Mouse (Mus musculus) CH12.LX (cell line): Measurements from ENCODE around the gene Ifrd1. TPM values are rescaled to one million over a fixed set of nuclear protein-coding genes. Genes with fewer than 3 reads are reported as not detected.

Source experiments
- DNase-seq: peaks from one replicate; pipeline ENCODE4 v3.0.0-alpha.2; 2013; ENCODE audit errors: extremely low read depth
- H3K27ac ChIP-seq: 2 replicates; pipeline ENCODE4 v1.5.1; 2012; ENCODE audit warnings: low read depth, mild to moderate bottlenecking, control low read depth, moderate library complexity; ENCODE audit not compliant: insufficient read depth
- H3K27me3 ChIP-seq: replicated peaks from 2 replicates; pipeline ENCODE3; 2012; ENCODE audit warnings: inconsistent platforms
- H3K36me3 ChIP-seq, 2 experiments: replicated peaks in 1 of 2; 2 replicates each; pipeline versions ENCODE3 to v1.6.1; 2012; ENCODE audit warnings: inconsistent platforms in 1 of 2, low read length in 1 of 2, mild to moderate bottlenecking in 1 of 2, mixed read lengths in 1 of 2, moderate library complexity in 1 of 2; ENCODE audit not compliant: control insufficient read depth in 1 of 2, insufficient read depth in 1 of 2
- H3K4me1 ChIP-seq, 2 experiments: 2 replicates each; pipeline ENCODE4 v1.6.1; 2012; ENCODE audit warnings: inconsistent platforms in 1 of 2, moderate library complexity in 1 of 2; ENCODE audit not compliant: insufficient read depth in 2 of 2, control insufficient read depth in 1 of 2
- H3K4me2 ChIP-seq: 2 replicates; pipeline ENCODE4 v1.6.1; 2012; ENCODE audit warnings: low read depth, mild to moderate bottlenecking, control low read depth; ENCODE audit not compliant: poor library complexity, insufficient read depth, severe bottlenecking
- H3K4me3 ChIP-seq, 3 experiments: fragments of 150-350 bp in 1 of 3; sonication (generic) in 1 of 3; replicated peaks in 1 of 3; 2 replicates each; pipeline versions ENCODE3 to v1.5.1; 2011 to 2012; ENCODE audit warnings: low read depth in 2 of 3, low read length in 2 of 3, mild to moderate bottlenecking in 2 of 3, moderate library complexity in 2 of 3, control low read depth in 1 of 3, improper control_type of control experiment in 1 of 3, inconsistent platforms in 1 of 3, mixed read lengths in 1 of 3; ENCODE audit not compliant: poor library complexity in 1 of 3
- H3K79me2 ChIP-seq: replicated peaks from 2 replicates; pipeline ENCODE4 v1.6.1; 2012; ENCODE audit warnings: mild to moderate bottlenecking, moderate library complexity; ENCODE audit not compliant: control insufficient read depth, poor library complexity, insufficient read depth, severe bottlenecking; ENCODE audit errors: extremely low read depth
- H3K9ac ChIP-seq: 2 replicates; pipeline ENCODE4 v1.6.1; 2012; ENCODE audit warnings: low read depth, mild to moderate bottlenecking, control low read depth, moderate library complexity; ENCODE audit not compliant: insufficient read depth
- H3K9me3 ChIP-seq: replicated peaks from 2 replicates; pipeline ENCODE3; 2012; ENCODE audit warnings: low read length, inconsistent platforms, mixed read lengths
- BHLHE40 ChIP-seq: IDR thresholded peaks from 2 replicates; pipeline ENCODE4 v1.6.1; 2011; ENCODE audit warnings: mild to moderate bottlenecking, low read depth, low read length, improper control_type of control experiment
- CHD1 ChIP-seq: IDR thresholded peaks from 2 replicates; pipeline ENCODE4 v1.6.1; 2012; ENCODE audit warnings: low read depth, low read length, improper control_type of control experiment, inconsistent platforms
- CHD2 ChIP-seq: IDR thresholded peaks from 2 replicates; pipeline ENCODE4 v1.6.1; 2011; ENCODE audit warnings: low read length, improper control_type of control experiment
- CTCF ChIP-seq, 2 experiments: IDR thresholded peaks in 1 of 2; conservative IDR thresholded peaks in 1 of 2; 2 replicates each; pipeline ENCODE4 v1.5.1; 2011 to 2012; ENCODE audit warnings: low read depth in 2 of 2, low read length in 2 of 2, improper control_type of control experiment in 1 of 2, inconsistent platforms in 1 of 2, mild to moderate bottlenecking in 1 of 2, moderate library complexity in 1 of 2
- ELF1 ChIP-seq: IDR thresholded peaks from 2 replicates; pipeline ENCODE4 v1.6.1; 2014; ENCODE audit warnings: low read depth, mild to moderate bottlenecking, inconsistent platforms, low read length, improper control_type of control experiment
- EP300 ChIP-seq: IDR thresholded peaks from 2 replicates; pipeline ENCODE4 v1.6.1; 2011; ENCODE audit warnings: low read length, improper control_type of control experiment
- ETS1 ChIP-seq: conservative IDR thresholded peaks from 2 replicates; pipeline ENCODE4 v1.6.1; 2012; ENCODE audit warnings: low read depth, mild to moderate bottlenecking, inconsistent platforms, low read length, improper control_type of control experiment, moderate library complexity
- HCFC1 ChIP-seq: IDR thresholded peaks from 2 replicates; pipeline ENCODE4 v1.6.1; 2012; ENCODE audit warnings: low read depth, mild to moderate bottlenecking, inconsistent platforms, low read length, improper control_type of control experiment
- JUND ChIP-seq: conservative IDR thresholded peaks from 2 replicates; pipeline ENCODE4 v1.6.1; 2011; ENCODE audit warnings: low read depth, low read length, improper control_type of control experiment
- KAT2A ChIP-seq: IDR thresholded peaks from 2 replicates; pipeline ENCODE4 v1.6.1; 2012; ENCODE audit warnings: low read length, improper control_type of control experiment, inconsistent platforms; ENCODE audit not compliant: insufficient replicate concordance
- MAFK ChIP-seq: IDR thresholded peaks from 2 replicates; pipeline ENCODE4 v1.6.1; 2011; ENCODE audit warnings: low read length, improper control_type of control experiment; ENCODE audit not compliant: insufficient replicate concordance
- MEF2A ChIP-seq: IDR thresholded peaks from 2 replicates; pipeline ENCODE4 v1.6.1; 2014; ENCODE audit warnings: low read depth, mild to moderate bottlenecking, inconsistent platforms, low read length, improper control_type of control experiment, borderline replicate concordance
- NELFE ChIP-seq: IDR thresholded peaks from 2 replicates; pipeline ENCODE4 v1.6.1; 2011; ENCODE audit warnings: low read depth, low read length, improper control_type of control experiment
- NRF1 ChIP-seq: IDR thresholded peaks from 2 replicates; pipeline ENCODE4 v1.6.1; 2014; ENCODE audit warnings: low read depth, mild to moderate bottlenecking, inconsistent platforms, low read length, improper control_type of control experiment, moderate library complexity
- POLR2A ChIP-seq: IDR thresholded peaks from 2 replicates; pipeline ENCODE4 v1.6.1; 2011; ENCODE audit warnings: low read depth, mild to moderate bottlenecking, improper control_type of control experiment, low read length
- POLR2AphosphoS2 ChIP-seq: IDR thresholded peaks from 2 replicates; pipeline ENCODE4 v1.6.1; 2011; ENCODE audit warnings: low read depth, low read length, improper control_type of control experiment
- RAD21 ChIP-seq: IDR thresholded peaks from 2 replicates; pipeline ENCODE4 v1.6.1; 2011; ENCODE audit warnings: low read depth, mild to moderate bottlenecking, low read length, improper control_type of control experiment, moderate library complexity
- SIN3A ChIP-seq: IDR thresholded peaks from 2 replicates; pipeline ENCODE4 v1.6.1; 2012; ENCODE audit warnings: low read length, improper control_type of control experiment, inconsistent platforms
- SMC3 ChIP-seq: IDR thresholded peaks from 2 replicates; pipeline ENCODE4 v1.6.1; 2011; ENCODE audit warnings: low read depth, low read length, improper control_type of control experiment
- UBTF ChIP-seq: IDR thresholded peaks from 2 replicates; pipeline ENCODE4 v1.6.1; 2012; ENCODE audit warnings: low read depth, mild to moderate bottlenecking, inconsistent platforms, low read length, improper control_type of control experiment, moderate library complexity
- USF1 ChIP-seq: IDR thresholded peaks from 2 replicates; pipeline ENCODE4 v1.6.1; 2014; ENCODE audit warnings: low read depth, mild to moderate bottlenecking, inconsistent platforms, low read length, improper control_type of control experiment
- ZC3H11A ChIP-seq: IDR thresholded peaks from 2 replicates; pipeline ENCODE4 v1.6.1; 2012; ENCODE audit warnings: low read depth, mild to moderate bottlenecking, inconsistent platforms, low read length, improper control_type of control experiment
- ZKSCAN1 ChIP-seq: IDR thresholded peaks from 2 replicates; pipeline ENCODE4 v1.6.1; 2012; ENCODE audit warnings: low read depth, inconsistent platforms, low read length, improper control_type of control experiment, borderline replicate concordance
- ZMIZ1 ChIP-seq: IDR thresholded peaks from 2 replicates; pipeline ENCODE4 v1.6.1; 2012; ENCODE audit warnings: low read depth, mild to moderate bottlenecking, inconsistent platforms, low read length, improper control_type of control experiment
- dilution Hi-C: fragments of 300-500 bp; cut with MboI; formaldehyde crosslinking; loops from 2 replicates; pipeline ENCODE4 v1.14.3; 2020; ENCODE audit warnings: low sequenced_read_pairs; ENCODE audit not compliant: extremely low pct_unique_long_range_greater_than_20kb, extremely low pct_ligation_motif_present
- in situ Hi-C: fragments of 300-500 bp; cut with MboI; formaldehyde crosslinking; loops from 3 replicates; pipeline ENCODE4 v1.14.3; 2019; ENCODE audit warnings: low sequenced_read_pairs, low pct_ligation_motif_present, low pct_unique_long_range_greater_than_20kb, mixed read lengths
- polyA plus RNA-seq: library from polyadenylated mRNA; unstranded; fragments of >175 nt; gene quantifications from 2 replicates; pipeline ENCODE4 v1.2.1, GENCODE M21; 2012; ENCODE audit warnings: low read depth; ENCODE audit not compliant: insufficient read length
- total RNA-seq, 2 experiments: library from RNA; depleted of rRNA; stranded (reverse); fragments of 300-350 nt in 1 of 2; fragments of >200 nt in 1 of 2; gene quantifications; 2 replicates each; pipeline ENCODE4 v1.2.3; 2012 to 2014

The Ifrd1 gene
- total and polyA plus RNA-seq, 3 experiments = 105 to 427 (median 269) TPM

- Histone ChIP-seq H3K79me2 (no peaks in the 10 kb centered on the region), H3K4me3 (no peak overlapping the region), H3K36me3 (no peaks in the 10 kb centered on the region), H3K27me3 (no peaks in the 10 kb centered on the region), H3K4me2 (no peak overlapping the region), H3K27ac (no peak overlapping the region), H3K4me1 (peaks cover 15 to 24% of the 10 kb centered on the region in 2 experiments), H3K9ac (no peak overlapping the region), H3K9me3 (no peaks in the 10 kb centered on the region)
- DNase-seq = no peak
- TF ChIP-seq EP300 (no peak), RAD21 (no peak), MAFK (no peak), BHLHE40 (no peak), CHD2 (no peak), POLR2A (no peak), NELFE (no peak), SMC3 (no peak), POLR2AphosphoS2 (no peak), JUND (no peak), ETS1 (no peak), USF1 (no peak), ZC3H11A (no peak), NRF1 (no peak), MEF2A (no peak), SIN3A (no peak), UBTF (no peak), ZMIZ1 (no peak), ELF1 (no peak), CHD1 (no peak)
- dilution Hi-C loops = no loop called here
- in situ Hi-C loops = no loop called here
Observed at GRCm38 (mm10) chr12:40243241-40243640, 5.1 kb downstream of the Ifrd1 start.

- DNase-seq = no peak
- Histone ChIP-seq H3K36me3 (no peaks in the 10 kb centered on the region), H3K9me3 (no peaks in the 10 kb centered on the region)
- in situ Hi-C loops = no loop called here
- TF ChIP-seq KAT2A (no peak), SIN3A (no peak), HCFC1 (no peak), CTCF (conservative IDR thresholded peaks at IDR 0.05 in 1 of 2, IDR thresholded peaks at IDR 0.05 in 1 of 2; ENCODE audit: low read depth in 2 of 2, low read length in 2 of 2) (no peak), ZKSCAN1 (no peak), EP300 (no peak), ETS1 (no peak), CHD1 (no peak), NRF1 (no peak)
- TF ChIP-seq, all 38 proteins: peak for 0
- dilution Hi-C loops = no loop called here
- Histone ChIP-seq H3K27ac (no peak overlapping the region), H3K4me1 (no peaks in the 10 kb centered on the region), H3K4me3 (no peak overlapping the region), H3K27me3 (no peaks in the 10 kb centered on the region), H3K9ac (no peak overlapping the region), H3K4me2 (no peak overlapping the region), H3K79me2 (no peaks in the 10 kb centered on the region)
Observed at GRCm38 (mm10) chr12:40239161-40239560, 9.1 kb downstream of the Ifrd1 start.
